Mouse (Mus musculus) adrenal gland, adult 2 months (tissue): ENCODE measurements around the gene Vcp. TPM values are rescaled to one million over a fixed set of nuclear protein-coding genes. Genes with fewer than 3 reads are reported as not detected.
A peak's percentile ranks its signal among the peaks of the same experiment; 100 is the strongest.

Experiments
- DNase-seq: peaks from one replicate; pipeline ENCODE4 v3.0.0; 2021
- polyA plus RNA-seq: library from polyadenylated mRNA; depleted of rRNA; stranded (reverse); fragments of >200 nt; gene quantifications from 2 replicates; pipeline ENCODE4 v1.2.3, GENCODE M21; 2012
- total RNA-seq, 2 experiments: library from RNA; stranded (reverse); gene quantifications; 2 replicates each; pipeline ENCODE4 v1.2.3; 2021

The Vcp gene
- total and polyA plus RNA-seq, 3 experiments = 305 to 857 (median 320) TPM

DNA sequence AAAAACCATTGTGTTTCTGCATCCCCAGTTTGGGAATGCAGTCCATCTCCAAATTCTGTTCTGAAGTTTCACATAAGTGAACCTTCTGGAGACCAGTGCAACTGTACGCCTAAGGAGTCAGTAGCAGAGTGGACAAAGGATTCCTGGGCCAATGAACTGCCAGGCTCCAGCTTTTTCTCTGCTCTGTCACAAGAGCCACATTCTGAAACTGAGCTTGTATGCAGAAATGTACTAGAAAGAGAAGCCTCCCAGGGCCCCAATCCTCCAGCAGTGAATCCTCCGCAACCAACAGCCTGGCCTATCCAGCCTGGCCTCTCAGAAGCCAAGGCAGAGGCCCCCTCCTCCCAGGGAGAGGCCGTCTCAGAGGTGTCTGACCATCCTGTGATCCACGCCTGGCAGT lies 27.4 kb downstream of the Vcp start:
- no peak for DNase-seq

DNA sequence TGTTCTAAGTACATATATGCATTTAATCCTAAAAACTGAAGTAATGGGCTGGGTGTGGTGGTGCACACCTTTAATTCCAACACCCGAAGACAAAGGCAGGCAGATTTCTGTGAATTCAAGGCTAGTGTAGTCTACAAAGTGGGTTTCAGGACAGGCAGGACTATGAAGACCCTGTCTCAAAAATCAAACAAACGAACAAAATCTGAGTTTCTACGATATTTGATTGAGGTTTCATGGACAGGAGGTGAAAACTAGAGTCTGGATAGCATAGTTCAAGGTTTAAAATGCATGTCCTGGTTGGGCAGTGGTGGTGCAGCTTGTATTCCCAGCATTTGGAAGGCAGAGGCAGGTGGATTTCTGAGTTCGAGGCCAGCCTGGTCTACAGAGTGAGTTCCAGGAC lies 31.0 kb downstream of the Vcp start, which contains the start of gene 1700022I11Rik:
TSS of gene 1700022I11Rik (plus strand) at position 301 of the 400 bp plus-strand sequence.
- no peak for DNase-seq

DNA sequence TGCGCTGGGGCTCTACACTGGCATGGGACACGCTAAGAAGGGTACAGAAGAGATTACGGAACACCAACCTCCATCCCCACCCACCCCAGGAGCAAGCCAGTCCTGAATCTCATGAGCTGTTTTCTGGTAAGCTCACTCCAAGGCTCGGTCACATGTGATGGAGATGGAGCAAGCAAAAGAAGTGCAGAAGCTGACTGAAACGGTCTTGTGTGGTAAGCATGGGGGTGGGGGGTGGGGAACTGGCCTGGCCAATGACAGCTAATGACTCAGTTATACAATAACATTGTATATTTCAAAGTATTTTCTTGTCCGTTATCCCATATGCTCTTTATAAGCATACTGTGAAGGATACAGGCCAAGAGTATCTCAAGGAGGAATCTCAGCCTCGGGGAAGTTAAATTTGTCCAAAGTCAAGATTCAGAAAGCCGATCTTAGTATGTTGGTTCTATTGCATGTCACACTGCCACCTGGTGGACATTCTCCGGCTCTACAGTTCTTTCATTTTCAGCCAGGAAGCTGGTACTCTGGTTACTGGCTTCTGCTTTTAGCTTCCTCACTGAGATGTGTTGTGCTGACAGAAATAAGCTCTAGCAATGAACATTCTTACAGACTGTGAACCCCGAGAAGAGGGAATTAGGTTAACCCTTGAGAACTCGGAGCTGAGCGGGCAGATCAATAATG lies 35.1 kb downstream of the Vcp start:
- DNase-seq = peak; percentile 28

DNA sequence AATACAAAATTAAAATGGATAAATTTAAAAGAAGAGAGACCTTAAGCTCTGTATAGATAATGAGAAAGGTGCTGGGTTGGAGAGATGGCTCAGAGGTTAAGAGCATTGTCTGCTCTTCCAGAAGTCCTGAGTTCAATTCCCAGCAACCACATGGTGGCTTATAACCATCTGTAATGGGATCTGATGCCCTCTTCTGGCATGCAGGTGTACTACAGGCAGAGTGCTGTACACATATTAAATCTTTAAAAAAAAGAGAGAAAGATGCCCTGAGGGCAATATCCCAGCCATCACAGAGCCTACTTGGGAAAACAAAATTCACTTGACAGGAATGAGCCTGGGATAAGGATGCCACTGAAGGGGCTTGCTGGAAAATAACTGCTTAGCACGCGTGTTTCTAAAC lies 36.8 kb downstream of the Vcp start:
- DNase-seq = no peak

DNA sequence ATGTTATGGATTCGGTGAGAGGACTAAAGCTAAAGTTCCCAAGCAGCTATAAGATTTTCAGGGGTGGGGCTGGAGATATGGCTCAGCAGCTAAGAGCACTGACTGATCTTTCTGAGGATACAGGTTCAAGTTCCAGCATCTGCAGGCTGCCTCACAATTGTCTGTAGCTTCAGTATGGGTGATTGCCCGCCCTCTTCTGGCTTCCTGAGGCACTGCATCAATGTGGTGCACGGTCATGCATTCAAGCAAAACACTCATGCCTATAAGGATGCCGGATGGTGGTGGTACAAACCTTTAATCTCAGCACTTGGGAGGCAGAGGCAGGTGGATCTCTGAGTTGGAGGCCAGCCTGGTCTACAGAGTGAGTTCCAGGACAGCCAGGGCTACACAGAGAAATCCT lies 38.7 kb downstream of the Vcp start:
- DNase-seq = peak; percentile 50

DNA sequence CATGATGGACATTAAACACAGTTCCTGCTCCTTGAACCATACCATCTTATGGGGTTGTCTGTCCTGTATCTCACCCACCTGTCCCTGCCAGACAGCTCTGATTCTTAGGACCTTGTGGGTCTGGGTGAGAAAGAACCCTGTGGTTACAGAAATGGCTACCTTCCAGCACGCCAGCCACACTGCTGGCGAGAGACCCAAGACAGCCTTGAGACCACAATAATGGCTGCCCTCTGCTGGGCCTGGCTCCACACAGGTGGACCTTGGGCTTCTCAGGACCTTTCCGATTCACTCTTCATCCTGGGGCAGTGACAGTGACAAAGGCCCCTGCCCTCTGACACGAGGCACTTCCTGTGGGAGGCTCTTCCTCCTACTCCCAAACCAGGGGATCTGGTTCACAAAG lies 40.9 kb downstream of the Vcp start:
- DNase-seq = no peak

DNA sequence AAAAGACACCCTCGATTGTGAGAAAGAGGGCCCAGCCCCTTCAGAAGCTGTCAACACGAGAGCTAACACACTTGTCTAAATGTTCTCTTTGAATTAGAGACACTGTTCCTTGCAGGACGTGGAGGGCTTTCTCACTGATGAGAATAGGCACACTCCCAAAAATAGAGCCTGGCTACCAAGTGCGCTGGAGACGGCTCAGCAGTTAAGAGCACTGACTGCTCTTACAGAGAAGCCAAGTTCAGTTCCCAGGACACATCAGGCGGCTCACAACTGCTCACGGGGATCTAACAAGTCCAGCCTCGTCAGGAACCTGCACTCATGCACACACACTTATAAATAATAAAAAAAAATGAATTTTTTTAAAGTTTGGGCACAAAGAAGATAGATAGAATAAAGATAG lies 41.4 kb downstream of the Vcp start:
- no peak for DNase-seq

DNA sequence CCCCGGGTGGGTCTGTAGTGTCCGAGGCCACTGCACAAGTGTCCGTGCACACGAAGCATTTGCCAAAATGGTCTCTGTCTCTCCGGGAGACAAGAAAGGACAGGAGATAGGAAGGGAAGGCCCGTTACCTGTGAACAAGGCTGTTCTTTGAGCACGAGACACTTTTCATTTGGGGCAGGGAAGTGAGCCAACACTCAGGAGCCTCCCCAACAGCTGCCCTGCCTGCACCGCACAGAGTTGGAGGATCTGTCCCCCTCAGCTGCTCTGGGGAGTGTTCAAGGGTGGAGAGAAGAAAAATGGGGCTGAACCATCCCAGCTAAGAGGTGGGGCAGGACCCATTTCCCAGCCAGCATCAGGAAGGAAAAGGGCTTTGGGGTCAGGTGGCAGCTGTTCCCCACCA lies 42.3 kb downstream of the Vcp start:
- DNase-seq = no peak

DNA sequence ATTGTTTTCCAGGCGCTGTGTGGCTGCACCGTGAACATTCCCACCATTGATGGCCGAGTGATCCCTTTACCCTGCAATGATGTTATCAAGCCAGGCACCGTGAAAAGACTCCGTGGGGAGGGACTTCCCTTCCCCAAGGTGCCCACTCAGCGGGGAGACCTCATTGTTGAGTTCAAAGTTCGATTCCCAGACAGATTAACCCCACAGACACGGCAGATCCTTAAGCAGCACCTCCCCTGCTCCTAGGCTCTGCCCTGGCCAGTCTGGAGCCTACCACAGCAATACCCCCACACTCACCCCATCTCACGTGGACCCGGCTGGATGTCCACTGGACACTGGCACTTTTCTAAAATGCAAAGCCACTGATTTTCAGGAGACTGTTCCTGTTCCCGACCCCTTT lies 43.0 kb downstream of the Vcp start:
- no peak for DNase-seq

DNA sequence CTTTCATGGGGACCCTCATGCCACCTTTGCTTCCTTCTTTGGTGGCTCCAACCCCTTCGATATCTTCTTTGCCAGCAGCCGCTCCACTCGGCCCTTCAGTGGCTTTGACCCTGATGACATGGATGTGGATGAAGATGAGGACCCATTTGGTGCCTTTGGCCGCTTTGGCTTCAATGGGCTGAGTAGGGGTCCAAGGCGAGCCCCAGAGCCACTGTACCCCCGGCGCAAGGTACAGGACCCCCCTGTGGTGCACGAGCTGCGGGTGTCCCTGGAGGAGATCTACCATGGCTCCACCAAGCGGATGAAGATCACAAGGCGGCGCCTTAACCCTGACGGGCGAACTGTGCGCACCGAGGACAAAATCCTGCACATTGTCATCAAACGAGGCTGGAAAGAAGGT lies 43.7 kb downstream of the Vcp start:
- no peak for DNase-seq

DNA sequence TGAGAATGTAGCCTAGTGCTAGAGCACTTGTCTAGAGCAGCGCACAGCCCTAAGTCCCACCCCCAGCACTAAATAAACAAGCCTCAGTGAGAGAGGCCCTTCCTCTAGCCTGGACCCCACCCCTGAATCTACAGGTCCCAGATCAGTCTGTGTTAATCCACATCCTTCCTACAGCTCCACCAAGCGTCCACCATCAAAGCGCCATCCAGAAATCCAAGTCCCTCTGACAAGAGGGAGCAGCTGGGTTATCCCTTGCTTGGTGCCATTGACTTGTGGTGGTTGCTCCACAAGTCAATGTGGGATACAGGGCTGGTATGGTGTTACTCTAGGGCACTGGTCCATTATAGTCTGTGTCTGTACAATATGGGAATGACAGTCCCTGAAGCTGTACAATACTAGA lies 45.1 kb downstream of the Vcp start:
- no peak for DNase-seq

DNA sequence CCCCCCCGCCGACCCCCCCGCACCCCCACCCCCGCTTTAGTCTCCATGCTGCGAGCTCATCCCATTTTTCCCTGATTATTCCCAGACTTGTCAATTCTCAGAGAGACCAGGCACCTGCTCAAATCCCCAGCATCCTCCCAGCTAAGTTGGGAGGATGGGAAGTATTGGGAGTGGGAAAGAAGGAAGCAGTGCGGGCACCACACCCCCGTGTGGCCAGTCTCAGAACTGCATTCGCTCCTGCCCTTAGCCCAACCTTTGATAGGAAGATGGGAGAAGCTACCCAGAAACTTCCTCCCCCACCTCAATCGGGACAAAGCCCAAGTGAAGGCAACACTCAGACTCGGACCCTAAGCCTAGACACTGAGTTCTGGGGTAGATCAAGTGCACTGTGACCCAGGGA lies 46.0 kb downstream of the Vcp start:
- DNase-seq = peak; percentile 61

DNA sequence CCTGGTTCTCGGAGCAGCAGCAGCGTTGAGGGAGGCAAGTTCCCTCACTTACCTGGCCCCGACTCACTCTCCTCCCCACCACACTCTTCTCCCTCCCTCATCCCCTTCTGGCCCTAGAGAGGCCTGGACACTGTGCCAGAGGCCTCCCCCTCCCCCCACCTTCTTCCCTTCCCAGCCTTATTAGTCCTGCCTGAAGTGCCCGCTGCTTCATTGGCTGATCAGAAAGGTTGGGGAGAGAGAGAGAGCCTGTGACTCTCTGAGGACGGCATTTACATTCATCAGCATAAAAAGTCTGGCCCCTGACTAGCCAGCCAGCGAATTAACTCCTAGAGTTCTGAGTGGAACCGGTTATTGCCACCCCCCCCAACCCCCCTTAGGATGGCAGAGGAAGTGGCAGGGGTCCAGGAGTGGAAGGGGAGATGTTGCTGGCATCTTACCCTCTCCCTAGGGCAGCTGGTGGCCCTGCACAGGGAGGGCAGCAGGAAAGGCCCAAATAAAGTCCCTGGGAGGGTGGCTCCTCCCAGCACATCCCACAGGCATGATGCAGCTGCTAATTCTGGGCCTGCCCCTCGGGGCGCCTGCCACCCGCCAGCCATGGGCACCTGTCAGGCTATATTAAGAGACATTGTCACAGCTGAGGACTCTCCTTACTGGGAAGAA lies 46.7 kb downstream of the Vcp start:
- no peak for DNase-seq

DNA sequence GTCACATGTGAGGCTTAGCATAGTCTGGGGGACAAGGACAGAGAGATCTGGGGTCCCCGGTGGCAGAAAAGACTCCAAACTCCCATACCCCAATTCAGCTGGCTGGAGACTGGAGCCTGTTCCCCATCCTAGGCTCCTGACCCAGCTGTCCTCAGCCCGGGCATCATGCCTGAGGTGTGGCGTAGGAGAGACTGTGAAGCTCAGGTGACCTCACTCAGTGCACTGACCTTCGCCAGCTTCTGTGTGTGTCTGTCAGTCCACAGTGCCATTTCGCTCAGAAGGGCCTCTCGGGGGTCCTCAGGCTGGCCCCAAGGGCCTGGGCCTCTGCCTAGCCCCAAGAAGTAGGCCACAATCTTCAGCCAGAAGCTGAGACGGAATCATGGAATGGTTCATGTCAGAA lies 47.7 kb downstream of the Vcp start:
- no peak for DNase-seq

DNA sequence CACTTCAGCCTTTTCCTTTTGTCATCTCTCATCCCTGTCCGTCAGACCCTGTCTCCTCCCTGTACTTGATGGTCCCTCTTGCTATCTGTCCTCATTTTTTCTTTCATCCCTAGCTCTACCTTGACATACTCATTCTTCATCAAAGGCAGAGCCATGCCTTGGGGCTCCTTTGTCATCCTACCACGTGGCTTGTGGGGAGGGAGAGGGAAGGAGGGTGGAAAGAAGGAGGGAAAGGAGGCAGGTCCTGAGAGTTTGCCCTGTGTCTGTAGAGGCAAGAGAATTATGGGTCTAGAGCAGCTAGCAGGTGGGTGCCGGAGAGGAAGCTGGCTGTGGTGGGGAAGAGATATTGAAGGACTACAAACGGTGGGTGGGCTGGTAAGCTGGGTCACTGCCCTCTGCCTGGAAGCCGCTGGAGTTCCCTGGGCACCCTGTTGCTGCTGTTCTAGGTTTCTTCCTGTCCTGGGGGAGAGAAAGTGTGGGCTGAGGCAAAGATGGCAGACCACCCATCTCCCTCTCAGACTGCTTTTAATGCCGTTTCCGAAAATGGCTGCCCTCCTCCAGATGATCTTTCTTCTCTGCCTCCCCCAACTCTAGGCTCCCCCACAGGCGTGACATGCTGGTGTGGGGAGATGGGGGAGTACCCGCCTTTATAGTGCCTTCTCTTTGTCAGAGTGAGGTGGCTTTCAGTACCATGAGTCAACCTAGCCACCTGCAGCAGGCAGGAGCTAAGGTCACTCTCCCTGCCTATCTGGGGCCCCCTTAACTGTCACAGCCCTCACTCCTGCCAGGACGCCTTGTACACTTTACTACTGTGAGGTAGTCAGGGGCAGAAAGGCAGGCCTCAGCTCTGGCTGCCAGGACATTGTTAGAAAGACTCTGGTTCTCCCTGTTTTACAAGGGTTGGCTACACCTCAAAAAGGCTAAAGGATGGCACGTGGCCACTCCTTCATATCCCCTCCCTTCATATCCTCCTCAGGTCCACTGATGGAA lies 48.8 kb downstream of the Vcp start:
- DNase-seq = no peak

DNA sequence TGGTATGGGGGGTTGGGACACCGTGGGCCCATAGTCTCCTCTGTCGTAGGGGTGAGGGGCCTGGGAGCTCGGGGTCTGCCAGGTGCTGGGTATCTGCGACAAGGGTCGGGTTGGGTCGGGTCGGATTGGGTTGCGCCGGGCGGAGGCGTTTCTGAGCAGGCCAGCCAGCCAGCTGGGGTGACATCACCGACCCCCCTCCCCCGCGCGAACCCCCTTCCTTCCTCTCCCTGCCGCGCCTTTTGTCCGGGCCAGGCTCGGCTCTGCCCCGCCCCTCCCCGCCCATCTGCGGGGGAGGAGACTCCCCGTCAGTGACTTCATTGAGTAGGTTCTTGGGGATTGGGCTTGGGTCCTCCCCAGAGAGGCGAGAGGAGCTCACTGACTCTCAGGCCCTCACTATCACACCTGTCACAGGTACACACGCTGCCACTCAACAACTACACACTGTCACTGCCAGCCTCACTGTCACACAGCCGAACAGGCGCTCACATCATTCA lies 50.2 kb downstream of the Vcp start:
- DNase-seq = peak; percentile 92

DNA sequence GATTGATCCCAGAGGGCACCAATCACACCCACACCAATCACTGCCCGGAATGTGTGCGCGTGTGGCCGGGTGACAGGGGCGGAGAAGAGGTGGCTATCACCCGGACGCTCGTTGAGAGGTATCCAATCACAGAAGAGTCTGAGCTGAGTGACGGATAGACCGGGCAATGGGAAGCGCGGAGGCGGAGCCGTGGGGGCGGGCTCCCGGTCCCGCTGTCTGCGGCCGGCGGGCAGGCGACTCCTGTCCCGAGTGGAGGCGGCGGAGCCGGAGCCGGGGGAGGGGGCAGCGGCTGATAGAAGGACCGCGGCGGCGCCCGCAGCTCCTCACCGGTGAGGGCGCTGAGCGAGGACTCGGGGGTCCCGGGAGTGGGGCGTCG lies 50.6 kb downstream of the Vcp start, which contains the start of gene Dnajb5:
TSS of gene Dnajb5 (plus strand) at position 139 of the 376 bp plus-strand sequence.
- peak; percentile 99 for DNase-seq

DNA sequence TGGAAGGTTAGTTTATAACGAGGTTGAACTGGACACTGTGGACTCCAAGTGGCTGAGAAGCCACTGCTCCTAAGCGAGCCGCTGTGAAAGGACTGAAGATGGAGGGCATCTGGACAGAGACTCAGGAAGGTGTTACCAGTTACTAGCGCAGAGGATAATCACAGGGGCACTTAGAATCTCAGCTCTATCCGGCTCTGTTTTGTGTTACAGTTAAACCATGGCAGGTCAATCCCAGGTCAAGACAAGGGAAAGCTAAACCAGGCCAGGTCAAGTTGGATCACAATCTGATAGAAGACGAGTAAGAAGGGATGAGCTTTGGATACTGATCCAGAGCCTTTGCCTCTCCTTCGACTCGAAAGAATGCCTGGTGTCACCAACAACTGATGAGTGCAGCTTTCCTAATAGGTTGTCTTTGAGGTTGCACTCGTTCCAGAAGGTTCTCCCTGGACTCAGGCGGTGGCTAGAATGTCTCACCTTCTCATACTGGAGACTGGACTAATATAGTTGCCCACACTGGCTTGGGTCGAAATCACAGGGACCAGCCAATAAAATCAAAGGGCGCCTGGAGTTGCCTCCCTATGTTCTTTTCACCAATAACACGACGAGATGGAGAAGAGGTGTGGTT lies 51.1 kb downstream of the Vcp start:
- DNase-seq = no peak

DNA sequence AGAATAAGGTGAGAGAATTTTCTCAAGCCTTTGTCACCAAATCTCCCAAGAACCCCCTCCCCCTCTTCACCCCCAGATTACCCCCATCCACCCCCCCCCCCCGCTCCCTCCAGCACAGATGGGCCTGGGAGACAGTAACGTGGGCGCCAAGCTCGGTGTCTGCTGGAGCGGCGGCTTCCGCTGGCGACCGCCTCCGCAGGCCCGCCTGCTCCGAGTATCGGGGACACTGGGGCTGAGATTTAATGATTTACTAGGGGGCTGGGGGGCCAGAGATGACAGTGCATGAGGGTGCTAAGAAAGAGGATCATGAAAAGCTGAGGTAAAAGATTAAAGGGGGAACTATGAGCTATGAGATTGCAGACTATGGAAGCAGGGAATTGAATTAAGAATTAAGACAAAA lies 51.8 kb downstream of the Vcp start:
- DNase-seq = no peak

DNA sequence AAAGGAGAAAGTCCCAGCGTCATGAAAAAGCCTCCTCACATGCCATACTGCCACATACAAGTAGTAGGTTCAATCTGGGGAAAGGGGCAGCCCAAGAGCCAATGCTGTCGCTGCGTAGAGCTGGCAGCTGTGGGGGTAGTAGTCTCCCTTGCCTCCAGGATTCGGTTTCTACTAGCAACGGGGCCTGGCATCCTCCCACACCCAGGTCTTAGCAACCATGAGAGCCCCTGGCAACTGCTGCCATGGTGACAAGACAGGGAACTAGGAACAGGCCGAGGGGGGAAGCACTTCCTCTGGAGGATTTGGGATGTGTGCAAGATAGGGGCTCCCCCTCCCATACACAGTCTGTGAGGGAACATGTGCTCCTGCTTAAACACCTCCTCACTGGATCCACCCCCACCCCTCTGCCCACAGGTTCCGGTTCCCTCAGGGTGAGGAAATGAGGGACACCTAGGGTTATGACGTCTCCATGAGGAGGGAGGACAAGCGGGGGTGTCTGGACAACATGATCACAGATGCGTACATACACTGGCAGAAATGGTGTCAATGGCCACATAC lies 53.5 kb downstream of the Vcp start:
- no peak for DNase-seq

DNA sequence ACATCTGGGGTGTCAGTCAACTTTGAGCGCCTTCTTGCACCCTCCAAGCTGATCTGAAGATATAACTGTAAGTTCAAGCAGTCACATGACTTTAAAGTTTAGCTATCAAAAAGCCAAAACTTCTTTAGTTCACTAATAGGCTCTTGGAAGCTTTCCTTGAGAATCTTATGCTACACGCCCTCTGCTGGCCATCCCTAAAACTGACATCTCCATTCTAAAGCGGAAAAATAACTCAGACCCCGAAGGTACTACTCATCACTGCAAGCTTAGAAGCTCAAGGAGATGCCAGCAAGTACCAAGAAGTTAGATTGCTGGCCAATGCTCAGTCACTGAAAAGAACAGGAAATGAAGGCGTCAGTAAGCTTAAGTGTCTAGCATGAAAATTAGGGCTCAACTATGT lies 54.4 kb downstream of the Vcp start:
- peak; percentile 38 for DNase-seq

DNA sequence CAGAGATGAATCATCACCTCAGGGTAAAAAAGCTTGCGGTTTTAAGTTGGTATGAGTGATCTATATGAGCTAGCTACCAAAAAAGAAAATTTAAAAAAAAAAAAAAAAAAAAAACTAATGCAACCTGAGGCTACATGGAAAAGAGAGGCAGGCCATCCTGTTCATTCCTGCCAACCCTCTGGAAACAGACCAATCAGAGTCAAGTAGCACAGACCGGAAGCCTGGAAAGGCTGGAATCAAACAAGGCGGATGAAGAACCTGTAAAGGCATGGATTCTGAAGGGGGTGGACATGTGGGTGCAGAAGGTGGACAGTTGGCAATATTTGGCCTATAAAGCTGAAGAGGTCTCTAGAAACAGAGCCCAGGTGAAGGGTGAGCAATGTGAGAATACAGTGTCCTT lies 54.9 kb downstream of the Vcp start:
- no peak for DNase-seq
